Mouse (Mus musculus) cerebellum, adult 2 months (tissue): Measurements from ENCODE around the gene Eogt.

Experiments used
- CTCF ChIP-seq: fragments of 200-500 bp; IDR thresholded peaks from 2 replicates; pipeline ENCODE4 v1.5.1; 2011; ENCODE audit warnings: low read depth, mild to moderate bottlenecking, control low read depth, low read length, moderate library complexity, borderline replicate concordance; ENCODE audit not compliant: insufficient read depth
- POLR2A ChIP-seq: fragments of 200-500 bp; IDR thresholded peaks from 2 replicates; pipeline ENCODE4 v1.6.1; 2011; ENCODE audit warnings: low read length, control low read depth, borderline replicate concordance; ENCODE audit not compliant: insufficient read depth

DNA sequence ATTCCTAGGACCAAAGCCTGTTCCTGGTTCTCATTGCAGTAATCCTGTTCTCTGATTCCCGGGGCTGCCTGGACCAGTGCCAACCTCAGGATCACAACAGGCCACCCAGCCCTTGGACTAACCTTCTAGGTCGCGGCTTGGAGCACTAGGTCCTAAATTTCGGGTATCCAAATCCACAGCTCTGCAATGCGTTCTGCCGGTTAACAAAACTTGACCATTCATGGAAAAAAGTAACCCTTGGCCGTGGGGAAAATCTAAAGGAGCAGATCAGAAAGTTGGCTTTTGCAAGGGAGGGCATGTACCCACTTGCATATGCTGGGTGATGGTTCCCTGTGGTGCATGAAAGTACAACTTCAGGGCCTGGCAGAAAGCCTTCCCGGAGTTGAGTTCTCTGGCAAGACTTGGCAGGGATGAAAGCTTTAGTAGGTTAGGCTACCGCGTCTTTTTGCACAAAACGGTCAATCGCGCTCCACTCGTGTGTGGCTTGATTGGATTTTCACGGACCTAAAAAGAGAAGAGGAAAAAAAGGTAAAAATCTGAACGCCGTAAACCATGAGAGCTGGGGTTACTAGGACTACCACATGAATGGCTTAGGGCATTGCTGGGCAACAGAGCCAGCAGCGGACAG, 1.1 kb downstream of the Eogt start:
- no peak for TF ChIP-seq POLR2A
- TF ChIP-seq CTCF: no peak
